Mouse (Mus musculus) retina, postnatal 1 day (tissue): ENCODE data around the gene Syne2.

ENCODE experiments used
- DNase-seq: peaks from one replicate; pipeline ENCODE4 v3.0.0-alpha.2; 2012

Gene Syne2

DNA sequence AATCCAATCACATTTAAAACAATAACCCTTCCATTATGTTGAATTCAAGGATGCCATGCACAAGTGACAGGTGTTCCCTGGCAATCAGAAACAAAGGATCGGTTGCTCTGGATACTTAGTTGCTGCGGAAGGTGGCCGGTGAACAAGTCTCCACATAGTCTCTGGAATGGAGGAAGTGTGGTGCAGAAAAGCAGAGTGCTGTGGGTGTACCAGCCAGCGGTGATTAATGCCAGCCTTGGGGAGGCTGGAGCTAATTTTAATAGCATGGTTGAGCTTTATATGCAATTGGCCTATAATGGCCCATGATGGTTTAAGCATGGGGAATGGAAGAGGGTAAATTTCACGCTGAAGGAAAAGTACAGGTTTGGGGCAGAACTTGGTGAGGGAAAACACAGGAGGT, 11.7 kb downstream of the Syne2 start:
- no peak for DNase-seq

GRCm38 (mm10) chr12:75833149-75833959, 15.4 kb downstream of the Syne2 start:
- DNase-seq, result no peak

- DNase-seq, result no peak
Measured at GRCm38 (mm10) chr12:75833960-75834729, 16.2 kb downstream of the Syne2 start.

GRCm38 (mm10) chr12:75836524-75836962, 18.6 kb downstream of the Syne2 start:
- DNase-seq, result peak; percentile 81

DNA sequence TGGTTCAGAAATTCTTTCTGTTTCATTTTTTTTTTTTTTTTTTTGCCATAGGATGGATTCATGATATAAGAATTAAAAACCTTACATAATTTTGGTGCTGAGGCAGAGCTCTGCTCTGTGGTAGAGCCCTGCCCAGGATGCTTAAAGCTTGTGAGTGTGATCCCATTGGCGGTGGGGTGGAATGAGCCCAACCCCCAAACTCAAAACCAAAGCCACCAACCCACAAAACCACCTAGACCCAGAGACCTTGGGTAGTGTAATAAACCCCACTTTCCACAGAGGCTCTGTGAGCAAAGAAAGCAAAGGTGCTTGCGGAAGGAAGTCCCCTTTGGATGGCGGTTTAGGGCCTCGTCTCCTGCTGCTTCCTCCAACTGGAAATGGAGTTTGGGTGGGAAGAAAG, 19.5 kb downstream of the Syne2 start:
- no peak for DNase-seq

GRCm38 (mm10) chr12:75839083-75839736, 21.3 kb downstream of the Syne2 start:
- peak; percentile 64 for DNase-seq

DNA sequence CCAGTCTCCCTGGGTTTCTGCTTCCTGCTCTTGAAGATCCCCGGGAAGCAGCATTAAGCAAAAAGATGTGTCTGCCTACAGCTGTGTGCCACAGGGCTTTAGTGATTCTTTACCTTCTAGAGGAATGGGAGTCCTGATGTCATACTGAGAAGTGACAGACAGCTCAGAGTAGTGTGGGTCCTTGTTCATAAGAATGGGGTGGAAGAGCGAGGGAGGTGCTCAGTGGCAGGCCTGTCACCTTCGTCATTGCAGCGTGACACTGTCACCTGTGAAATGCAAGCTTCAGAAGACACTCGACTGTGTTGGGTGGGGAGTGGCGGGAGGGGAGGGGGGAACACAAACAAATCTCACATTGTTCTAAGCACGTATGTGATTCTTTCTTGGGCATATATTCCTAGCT, 23.2 kb downstream of the Syne2 start:
- no peak for DNase-seq

DNA sequence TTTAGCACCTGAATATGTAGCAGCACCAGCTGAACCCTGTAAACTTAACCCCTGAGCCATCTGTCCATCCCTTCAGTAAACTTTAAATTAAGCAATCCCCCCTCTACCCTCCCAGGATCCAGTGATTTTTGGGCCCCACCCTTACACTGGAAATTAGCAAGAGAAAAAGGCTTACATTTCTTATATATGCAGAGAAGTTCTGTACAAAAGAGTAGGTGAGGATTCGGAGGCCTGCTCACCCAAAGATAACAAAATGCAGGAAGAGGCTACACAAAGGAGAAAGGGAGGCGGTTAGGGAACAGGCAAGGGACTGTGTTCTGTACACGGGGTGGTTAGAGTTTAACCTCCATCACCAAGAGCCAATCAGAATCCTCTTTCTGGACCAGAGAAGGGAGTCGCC, 26.4 kb downstream of the Syne2 start:
- no peak for DNase-seq

DNA sequence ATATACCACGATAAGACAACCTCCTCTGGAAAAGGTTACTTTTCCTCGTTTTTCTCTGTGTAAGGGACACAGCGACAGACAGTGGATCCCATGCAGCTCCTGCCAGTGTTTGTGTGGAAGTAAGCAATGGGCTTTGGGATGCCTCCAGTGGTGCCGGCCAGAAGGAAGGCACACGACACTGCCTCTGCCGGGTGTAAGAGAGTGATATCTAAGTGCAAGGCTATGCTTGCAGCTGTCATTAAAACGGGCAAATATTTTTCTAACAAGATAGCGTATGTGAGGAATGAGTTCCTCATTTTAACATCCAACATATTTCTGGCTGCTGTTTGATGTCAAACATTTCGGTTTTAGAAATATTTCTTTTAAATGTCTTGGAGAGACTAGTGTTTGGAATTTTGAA, 27.1 kb downstream of the Syne2 start:
- no peak for DNase-seq

DNA sequence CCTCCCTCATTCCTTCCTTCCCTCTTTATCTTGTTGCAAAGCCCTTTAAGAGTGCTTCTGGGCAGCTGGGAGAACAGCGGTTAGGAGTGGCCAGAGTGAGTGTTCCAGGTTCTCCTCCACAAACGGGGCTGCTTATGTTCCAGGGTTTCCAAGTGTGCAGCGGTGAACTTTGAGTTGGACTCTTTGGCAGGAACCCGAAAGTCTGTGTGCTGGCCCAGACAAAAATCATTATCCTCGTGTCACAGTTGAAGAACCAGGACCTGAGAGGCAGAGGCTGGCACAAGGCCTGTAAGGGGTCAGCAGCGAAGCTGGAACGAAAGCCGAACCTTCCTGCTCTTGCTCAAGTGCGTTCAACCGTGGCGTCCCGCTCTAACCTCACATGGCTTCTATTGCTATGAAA, 28.6 kb downstream of the Syne2 start:
- no peak for DNase-seq

DNA sequence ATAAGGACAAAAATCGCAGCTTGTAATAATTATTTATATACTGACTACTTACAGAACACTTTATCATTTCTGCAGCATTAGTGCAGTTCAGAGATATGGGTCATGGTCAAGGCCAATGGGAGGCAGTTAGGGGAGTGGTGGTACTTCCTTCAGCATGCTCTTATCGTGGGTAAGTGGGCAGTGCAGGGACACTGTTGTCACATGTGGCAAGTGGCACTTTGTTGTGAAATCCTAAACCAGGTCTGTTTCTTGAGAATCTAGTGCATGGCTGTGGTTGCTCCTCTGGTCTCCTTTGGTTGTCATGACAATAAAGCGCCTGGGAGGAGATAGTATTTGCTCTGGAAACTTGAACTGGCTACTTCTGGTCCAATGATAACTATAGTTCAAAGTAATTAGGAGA, 32.3 kb downstream of the Syne2 start:
- no peak for DNase-seq

GRCm38 (mm10) chr12:75851481-75851880, 33.5 kb downstream of the Syne2 start:
- DNase-seq, result no peak

GRCm38 (mm10) chr12:75852384-75852783, 34.5 kb downstream of the Syne2 start:
- DNase-seq, result no peak

- no peak for DNase-seq
Measured at GRCm38 (mm10) chr12:75853559-75853958, 35.6 kb downstream of the Syne2 start.

GRCm38 (mm10) chr12:75855051-75855453, 37.1 kb downstream of the Syne2 start:
- no peak for DNase-seq

- DNase-seq, result no peak
Measured at GRCm38 (mm10) chr12:75855621-75856020, 37.7 kb downstream of the Syne2 start.

GRCm38 (mm10) chr12:75856096-75856868, 38.3 kb downstream of the Syne2 start:
- DNase-seq, result no peak

- DNase-seq, result no peak
Measured at GRCm38 (mm10) chr12:75859936-75860335, 42.0 kb downstream of the Syne2 start.

- peak; percentile 48 for DNase-seq
Measured at GRCm38 (mm10) chr12:75860843-75861242, 42.9 kb downstream of the Syne2 start.

GRCm38 (mm10) chr12:75865166-75865565, 47.2 kb downstream of the Syne2 start:
- no peak for DNase-seq

DNA sequence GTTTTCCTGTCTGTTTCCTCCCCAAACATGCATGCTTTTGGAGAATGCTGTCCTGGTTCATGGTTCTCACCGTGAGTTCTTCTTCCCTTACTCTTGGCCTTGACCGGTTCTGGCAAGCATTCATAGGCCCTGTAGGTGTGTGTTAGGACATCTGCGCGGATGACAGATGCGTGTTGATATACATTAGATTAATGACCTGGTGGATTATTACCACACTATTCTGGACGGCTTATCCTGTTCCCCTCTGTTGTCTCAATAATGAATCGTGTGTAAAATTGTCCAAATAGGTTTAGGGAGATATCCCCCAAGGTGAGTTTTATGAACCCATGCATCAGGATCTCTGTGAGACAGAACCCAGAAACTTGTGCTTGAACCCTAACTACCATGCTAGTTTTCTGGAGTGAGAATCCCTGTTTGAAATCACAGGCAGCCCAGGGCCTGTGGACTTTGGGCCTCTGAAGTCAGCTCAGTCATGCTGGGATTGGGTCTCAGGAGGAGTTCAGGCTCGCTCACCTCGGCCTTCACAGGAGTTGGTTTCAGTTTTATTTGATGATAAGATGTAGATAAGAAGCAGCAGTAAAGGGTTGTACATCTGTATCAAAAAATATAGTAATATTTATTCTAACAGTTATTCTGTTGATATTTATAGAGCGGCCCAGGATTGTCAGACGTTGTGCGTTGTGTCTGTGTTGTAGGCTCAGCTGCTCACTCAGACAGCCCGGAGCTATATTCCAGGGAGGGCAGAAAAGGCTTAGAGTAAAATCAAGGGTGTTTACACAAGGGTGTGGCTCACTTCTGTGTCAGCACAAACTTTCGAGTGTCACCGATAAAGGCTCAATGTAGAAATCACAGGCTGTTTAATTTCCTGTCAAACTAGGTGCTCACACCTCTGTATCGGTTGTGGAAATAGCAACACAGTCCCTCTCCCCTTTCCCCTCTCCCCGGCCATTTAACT, 48.8 kb downstream of the Syne2 start:
- DNase-seq, result no peak
